Mouse (Mus musculus): ENCODE results near the gene Prdm13. TPM values are rescaled to one million over a fixed set of nuclear protein-coding genes. Genes with fewer than 3 reads are reported as not detected.
A peak's percentile ranks its signal among the peaks of the same experiment; 100 is the strongest.

Prdm13 gene
- not detected in 2 replicates for polyA plus RNA-seq (2012; rRNA removed)

DNA sequence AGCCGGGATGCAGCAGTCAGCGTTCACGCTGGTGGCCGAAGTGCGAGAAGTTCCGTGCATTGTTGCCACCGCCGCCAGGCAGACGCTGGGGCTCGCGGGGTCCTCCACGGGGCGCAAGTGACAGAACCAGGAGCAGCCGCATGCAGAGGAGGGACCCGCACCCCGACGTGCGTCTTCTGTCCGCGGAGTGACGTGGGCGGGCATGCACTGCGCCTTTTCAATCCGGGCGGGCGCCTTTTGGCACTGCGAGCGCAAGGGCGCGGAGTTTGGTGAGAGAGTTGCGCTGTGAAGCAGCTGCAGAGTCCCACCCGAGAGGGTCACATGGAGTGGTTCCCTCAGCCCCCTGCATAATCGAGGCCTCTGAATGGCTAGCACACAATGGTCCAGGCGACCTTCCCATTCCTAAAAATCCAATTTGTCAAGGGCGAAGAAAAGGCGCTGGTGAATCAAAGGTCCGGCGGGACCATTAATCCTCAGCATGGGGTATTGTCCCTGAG is at the start of gene Prdm13:
Gene Prdm13 (minus strand): TSS at position 369 of the 497 bp plus-strand sequence.
- DNase-seq (ENCODE audit: extremely low spot score in 1 of 2, low spot score in 1 of 2): no peak

DNA sequence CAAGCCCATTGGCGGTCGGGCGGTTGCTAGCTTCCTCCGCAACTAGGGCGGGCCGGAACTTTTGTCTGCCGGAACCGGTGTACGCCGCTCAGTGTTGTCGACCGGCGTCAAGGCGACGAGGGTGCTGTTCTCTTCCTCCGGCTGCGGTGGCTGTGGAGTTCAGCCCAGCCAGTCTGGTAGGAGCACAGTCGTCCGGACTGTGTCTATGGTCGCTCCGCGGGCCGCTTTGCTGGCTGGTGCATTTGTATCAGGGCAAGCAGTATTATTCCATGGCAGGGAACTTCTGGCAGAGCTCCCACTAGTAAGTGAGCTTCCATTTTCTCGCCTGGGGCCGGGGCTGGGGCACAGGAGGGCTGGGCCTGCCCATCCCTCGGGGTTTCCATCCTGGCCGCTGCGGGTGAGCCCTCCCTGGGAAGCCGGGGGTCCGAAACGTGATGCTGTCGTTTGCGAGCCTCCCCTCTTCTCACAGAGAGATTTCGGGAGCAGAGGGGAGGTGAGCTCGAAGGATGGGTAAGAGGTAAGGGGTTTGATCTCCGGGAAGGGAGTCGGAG is 41.9 kb upstream of the Prdm13 start, which contains the start of gene Ccnc:
Gene Ccnc (plus strand): TSS at position 87 of the 551 bp plus-strand sequence.
- DNase-seq (ENCODE audit: extremely low spot score in 1 of 2, low spot score in 1 of 2): peak; percentile 84 to 95

DNA sequence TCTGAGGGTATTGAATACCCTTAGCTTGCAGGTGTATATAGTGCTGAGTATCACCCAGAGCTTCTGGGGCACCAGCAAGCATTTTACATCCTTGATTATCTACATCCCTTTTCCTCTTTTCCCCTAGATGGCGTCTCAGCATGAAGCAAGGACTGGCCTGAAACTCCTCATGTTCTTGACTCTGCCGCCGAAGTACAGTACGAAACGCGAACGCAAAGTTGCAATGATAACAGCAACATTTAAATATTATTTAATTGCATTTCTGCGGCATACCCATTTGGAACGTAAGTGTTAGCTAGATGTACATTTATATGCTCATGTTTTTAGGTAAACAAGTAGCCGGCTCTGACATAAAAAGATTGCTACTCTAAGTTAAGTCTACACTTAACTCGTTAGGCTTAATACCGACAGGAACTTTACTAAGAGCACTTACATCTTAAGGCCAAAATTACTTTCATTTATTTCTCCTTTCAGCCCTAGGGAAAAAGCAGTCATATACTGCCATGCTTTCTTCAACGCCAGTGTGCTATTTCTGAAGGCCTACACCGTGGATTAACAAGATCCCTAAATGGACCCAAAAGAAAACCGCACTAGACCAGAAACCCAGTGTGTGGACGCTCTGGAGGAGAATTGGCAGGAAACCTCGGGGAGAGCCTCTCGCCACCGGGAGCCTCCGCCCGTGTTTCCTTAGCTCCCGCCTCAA is 41.3 kb upstream of the Prdm13 start:
- DNase-seq (ENCODE audit: extremely low spot score in 1 of 2, low spot score in 1 of 2): peak; percentile 22 to 67

DNA sequence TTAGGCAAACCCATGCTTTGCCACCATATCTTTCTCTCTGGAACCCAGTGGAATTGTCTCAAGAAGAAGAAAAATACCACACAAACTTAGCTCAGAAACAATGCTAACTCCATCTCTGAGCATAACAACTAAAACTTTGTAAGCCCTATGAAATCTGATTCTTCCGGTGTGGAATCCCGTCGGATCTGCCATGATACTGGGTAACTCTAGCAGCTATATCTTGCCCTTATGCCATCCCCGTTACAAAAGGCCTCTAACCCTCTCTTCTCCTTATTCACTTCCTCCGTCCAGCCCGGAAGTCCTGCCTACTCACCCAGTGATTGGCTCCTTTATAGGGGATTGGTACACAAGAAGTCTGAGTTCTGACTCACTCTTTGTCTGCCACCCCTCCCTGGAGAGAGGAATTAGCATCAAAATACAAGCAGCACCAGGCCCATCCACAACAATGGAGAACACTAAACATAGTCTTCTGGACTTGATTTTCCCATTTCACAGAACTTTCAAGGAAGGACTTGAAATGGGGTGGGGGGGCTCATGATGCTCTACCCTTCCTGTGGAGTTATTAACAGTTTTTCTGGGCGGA is 37.1 kb upstream of the Prdm13 start:
- DNase-seq (ENCODE audit: extremely low spot score in 1 of 2, low spot score in 1 of 2): no peak

DNA sequence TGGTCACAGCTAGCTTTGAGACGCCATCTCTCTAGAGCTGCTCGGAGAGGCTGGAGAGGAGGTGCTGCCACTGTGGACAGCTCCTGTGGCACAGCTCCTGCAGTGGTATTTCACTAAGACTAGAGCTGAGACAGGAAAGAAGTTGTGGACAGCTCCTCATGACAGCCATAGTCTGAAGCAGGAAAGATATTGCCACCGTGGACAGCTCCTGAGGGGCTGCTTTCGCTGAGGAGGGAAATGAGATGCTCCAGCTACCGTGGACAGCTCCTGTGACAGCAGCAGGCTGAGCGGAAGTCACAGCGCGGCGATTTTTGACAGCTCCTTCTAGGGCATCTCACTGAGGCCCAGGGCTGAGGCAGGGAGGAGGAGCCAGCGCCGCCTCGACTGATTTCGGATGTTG is 26.4 kb upstream of the Prdm13 start:
- DNase-seq (ENCODE audit: extremely low spot score in 1 of 2, low spot score in 1 of 2): no peak

DNA sequence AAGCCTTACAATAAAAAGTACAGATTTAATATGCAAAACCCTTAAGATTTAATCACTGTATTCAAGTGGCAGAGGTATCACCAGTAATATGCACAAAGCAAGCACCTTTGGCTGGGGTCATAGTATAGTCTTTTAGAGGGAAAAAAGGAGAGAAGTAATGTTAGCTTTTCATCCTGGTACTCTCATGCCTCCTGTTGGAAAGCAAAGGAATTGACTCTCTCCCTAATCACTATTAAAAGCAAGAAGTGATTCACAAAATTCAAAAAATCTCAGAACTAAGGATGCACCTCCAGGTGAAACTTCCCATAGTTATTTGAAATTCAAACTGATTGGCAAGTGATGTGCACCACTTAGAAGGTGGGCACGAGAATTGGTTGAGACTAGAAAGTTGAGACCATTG is 19.3 kb upstream of the Prdm13 start:
- DNase-seq (ENCODE audit: extremely low spot score in 1 of 2, low spot score in 1 of 2): no peak

DNA sequence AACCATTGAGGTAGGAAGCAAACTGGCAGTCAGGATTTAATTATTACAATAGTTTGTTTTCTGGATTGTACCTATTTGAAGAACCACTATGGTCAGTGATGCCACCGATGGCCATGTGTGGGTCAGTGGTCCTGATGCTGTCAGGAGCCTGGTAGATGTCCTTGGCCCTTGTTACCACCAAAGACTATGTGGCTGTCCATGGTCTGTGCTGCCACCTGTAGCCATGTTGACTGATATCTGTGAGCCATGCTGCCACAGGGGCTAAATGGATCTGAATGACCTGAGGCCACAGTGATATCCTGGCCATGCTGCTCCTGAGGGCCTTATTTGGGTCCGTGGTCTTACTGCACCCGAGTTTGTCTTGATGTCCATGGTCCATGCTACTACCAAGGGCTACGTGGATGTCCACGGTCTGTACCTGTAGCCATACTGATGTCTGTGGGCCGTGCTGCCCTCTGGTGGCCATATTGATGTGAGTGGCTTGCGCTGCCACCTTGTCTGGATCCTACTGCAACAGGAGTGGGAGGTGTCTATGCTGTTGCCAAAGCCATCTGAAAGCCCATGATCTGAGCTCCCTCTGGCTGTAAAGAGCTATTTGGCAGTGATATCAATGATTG is 10.0 kb upstream of the Prdm13 start:
- peak; percentile 15 to 71 for DNase-seq (ENCODE audit: extremely low spot score in 1 of 2, low spot score in 1 of 2)

DNA sequence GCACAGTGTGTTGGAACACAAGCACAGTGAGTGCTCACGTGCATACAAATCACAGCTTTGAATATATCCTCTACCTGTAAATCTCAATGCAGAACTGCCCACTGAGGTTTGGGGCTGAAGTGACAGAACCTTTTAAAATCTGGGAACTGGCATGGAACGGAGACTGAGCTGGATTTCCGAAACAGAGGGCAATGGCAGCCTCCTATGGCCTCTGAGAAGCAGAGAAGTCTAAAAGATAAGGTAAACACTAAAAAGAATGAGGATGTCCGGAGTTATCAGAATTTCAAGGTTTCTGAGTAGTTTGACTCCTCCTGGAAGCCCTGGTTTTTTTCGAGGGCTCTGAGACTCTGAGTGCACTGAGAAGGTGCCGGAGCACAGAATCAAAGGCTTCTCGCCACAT is 4.5 kb upstream of the Prdm13 start:
- DNase-seq (ENCODE audit: extremely low spot score in 1 of 2, low spot score in 1 of 2): no peak

DNA sequence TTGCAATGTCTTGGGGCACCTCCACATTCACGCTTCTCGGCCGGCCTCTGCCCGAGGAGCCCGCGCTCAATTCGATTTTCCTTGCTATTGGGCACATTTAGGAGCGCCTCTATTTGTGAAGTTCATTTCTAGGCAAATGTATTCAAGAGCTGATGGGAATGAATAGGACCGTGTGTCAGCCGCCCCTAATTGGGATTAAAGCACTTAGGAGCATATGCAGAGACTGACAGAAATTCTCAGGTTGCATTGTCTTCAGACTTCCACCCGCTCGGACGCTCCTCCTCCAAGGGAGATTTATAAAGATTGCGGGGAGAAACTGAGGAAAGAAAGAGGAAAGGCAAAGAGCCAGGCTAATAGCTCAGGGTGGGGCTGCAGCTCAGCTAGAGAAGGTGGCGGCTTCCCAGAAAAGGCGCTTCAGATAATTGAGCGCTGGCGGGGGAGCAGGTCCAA is 3.8 kb upstream of the Prdm13 start:
- DNase-seq (ENCODE audit: extremely low spot score in 1 of 2, low spot score in 1 of 2): no peak

DNA sequence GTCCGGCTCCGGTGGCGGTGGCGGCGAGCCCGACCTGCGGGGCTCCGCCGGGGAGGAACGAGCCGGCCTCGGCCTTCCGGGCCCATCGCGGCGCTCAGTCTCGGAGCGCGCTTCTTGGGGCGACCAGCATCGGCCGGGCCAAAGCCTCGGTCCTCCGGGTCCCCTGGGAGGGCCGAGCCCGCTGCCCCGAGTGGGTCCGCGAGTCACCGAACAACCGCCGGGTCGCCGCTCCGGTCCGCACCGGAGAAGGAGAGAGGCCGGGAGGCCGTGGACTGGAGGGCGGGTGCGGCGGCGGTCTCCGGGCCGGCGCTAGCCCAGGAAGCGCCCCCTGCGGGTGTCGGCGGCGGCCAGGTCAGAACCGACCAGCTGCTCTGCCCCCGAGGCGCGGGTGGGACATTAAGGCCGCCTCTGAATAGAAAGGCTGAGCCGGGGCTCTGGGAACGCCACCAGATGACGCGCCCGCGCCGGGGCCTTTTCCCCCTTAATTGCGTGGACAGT is 3.0 kb upstream of the Prdm13 start:
- no peak for DNase-seq (ENCODE audit: extremely low spot score in 1 of 2, low spot score in 1 of 2)

DNA sequence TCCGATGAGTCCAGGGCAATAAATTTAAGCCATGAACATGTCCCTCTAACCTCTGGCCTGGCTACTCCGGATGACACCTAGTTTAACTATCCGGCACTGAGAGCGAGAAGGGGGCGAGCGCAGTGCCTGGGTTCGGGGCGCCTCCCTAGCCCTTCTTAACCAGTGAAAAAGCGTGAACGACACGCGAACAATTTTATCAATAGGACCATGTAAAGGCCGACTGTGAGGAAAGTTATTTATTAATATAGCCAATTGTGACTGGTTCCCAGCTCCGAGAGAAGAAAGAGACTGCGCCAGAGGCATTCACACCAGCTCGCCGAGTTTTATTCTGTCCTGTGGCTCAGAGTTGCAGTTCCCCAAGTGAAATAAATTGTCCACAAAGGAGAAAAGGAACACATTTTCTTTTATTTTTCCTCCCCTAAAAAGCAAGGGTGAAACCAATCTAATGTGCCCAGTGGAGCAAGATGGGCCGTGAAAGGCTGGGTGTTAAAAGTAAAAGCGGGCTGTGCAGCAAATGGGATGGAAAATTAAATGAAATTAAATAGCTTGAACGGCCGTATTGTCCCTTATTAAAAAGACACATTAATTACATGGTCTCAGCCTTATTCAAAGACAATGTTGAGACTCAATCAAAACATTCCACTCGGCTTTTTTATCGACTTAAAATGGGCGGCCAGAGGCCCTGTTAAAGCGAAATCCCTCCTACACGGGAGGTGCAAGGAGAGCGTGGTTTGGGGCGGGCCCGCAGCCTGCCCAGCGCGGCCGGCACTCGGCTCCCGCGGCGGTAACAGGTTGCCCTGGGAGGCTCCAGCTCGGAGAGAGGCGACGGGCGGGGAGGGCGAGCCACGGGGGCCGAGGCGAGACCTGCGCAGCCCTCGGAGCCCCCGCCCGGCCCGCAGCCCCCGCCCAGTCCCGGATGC is 2.3 kb upstream of the Prdm13 start:
- no peak for DNase-seq (ENCODE audit: extremely low spot score in 1 of 2, low spot score in 1 of 2)

DNA sequence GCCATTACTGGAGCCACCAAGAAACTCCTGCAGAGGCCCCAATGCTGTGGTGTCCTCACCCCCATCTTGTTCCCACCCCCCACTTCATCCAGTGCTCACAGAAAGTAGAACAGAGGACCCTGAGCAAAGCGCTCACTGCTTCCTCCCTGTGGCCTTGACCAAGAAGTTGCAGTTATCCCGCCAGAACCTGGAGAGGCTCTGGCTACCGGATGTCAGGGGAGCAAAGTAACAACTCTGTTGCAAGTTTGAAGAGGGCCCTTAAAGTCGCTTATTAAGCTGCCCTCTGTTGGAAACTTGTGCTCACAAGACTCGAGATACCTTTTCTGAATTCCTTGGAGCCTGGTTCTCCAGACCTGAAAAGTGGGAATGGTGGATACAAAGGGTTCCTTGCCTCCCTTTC is 1.2 kb upstream of the Prdm13 start:
- DNase-seq (ENCODE audit: extremely low spot score in 1 of 2, low spot score in 1 of 2): no peak

DNA sequence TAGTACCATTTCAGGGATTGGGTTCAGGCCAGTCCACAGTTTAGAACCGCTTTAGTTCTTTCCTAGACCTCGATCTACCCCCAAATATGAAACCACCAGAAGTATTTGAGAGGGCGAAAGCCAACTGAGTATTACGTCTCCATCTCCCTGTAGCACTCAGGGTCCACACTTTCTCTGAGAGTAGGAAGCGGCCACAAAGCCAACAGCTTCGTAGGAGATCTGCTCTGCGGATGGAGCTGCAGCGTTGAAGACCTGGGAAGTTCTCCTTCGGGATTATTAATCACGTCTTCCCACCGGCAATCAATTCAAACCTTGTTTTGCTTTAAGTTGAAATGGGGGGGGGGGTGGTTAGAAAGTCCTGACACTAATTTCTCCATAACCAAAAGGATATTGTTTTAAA is 653 bp upstream of the Prdm13 start:
- DNase-seq (ENCODE audit: extremely low spot score in 1 of 2, low spot score in 1 of 2): no peak

DNA sequence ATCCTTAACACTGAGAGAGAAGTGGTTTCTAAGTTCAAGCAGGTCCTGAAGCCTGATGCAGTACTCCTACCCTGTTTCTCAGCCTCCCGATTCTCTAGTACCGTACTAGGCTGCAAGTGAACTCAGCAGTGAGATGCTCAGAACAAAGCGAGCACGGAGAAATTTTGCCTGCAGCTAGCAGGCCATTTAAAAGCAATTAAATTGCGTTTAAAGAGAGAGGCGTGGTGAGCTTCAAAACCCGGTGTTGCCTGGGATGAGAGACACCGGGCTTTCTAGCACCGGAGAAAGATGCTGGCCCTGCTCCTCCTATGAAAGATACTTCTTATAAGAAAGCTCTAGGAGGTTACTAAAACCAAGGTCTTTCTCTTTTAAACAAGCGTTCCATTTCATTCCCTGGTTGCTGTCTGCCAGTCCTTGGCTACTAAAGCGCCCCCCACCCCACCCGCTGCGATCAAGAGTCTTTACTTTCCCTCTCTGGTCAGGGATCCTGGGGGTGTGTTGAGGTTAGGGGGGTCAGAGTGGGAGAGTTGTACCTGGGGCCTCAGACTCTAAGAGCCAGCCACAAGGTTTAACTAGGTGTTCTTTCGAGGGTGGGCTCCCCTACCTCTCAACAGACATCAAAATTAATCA is 1.3 kb downstream of the Prdm13 start:
- DNase-seq (ENCODE audit: extremely low spot score in 1 of 2, low spot score in 1 of 2): no peak

DNA sequence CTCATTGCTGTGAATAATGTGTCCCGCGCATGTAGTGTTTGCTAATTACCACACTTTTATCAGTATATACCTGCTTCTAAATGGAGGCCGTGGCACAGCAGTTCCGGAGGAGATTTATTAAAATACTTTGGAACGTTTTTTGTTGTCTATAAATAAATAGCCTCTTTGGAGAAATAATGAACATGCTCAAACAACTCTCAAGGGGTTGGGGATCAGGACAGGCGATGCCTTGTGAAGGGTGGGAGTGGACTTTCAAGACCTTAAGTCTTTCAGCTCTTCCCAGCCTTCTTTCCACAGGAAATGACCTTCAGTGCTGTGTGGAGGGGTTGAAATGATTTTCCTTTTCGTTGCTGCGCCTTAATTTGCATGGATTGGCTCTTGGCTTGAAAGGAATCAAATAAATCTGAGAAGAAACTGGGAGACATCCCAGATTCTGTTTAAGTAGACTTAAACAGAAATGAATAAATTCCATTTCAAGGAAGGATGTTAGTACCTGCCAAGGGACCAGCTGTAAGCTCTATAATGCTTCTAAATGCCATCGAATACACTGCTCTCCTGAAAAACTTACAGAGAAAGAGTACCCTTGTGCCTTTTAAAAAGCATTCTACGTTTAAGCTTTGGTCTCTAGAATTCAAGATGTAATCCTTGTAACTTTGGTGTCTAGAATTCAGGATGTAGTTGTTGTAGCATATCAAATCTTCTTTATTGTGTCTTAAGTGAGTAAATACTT is 3.2 kb downstream of the Prdm13 start:
- no peak for DNase-seq (ENCODE audit: extremely low spot score in 1 of 2, low spot score in 1 of 2)

DNA sequence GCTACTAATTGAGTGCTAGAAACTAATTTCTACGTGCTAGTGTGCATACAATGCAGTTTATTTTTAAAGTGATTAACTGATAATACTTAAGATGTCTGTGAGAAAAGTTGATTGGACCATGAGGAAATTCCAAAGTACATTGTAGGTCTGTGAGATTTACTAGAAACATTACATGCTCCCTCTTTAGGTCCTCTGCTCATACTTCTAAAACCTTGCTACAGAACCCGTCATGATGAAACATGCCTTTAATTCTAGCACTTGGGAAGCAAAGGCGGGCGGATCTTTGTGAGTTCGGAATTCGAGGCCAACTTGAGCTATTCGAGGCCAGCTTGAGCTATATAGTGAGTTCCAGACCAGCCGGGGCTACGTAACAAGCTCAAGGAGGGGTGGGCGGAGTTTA is 4.8 kb downstream of the Prdm13 start:
- DNase-seq (ENCODE audit: extremely low spot score in 1 of 2, low spot score in 1 of 2): no peak

DNA sequence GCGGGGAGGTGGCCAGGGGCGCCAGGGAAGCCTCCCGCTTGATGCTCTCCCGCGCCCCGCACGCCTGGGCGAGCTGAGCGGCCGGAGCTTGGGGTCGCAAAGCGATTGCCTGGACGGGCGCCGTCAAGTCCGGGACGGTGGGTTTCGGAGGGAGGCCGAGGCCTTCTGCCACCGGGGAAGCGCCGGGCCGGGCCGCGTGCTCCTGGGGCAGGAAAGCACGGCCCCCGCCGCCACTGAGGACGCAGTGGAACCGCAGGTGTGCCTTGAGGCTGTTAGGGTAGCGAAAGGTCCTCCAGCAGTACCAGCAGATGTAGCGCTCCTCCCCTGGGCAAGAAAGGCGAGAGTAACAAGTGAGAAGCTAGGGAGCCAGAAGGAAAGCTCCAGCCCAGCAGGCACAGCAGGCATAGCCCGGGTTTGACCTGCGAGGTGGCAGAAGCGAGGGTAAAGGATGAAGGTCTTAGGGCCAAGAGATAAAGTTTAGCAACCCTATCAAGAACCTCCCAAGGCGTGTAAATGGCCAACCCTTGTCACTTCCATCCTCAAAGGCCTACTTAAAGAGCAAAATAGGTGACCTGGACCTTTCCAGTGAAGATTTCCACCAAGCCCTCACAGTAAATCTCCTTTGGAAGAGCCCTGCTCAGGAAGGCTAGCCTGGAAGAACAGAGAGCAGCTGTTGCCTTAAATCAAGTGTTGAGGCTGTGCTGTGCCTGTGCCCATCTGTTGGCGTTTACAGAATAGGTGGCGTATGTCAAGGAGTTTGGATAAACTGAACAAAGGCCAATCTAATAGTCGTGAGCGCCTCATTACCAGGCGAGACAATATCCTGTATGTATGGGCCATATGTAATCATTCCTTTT is 5.9 kb downstream of the Prdm13 start:
- no peak for DNase-seq (ENCODE audit: extremely low spot score in 1 of 2, low spot score in 1 of 2)

DNA sequence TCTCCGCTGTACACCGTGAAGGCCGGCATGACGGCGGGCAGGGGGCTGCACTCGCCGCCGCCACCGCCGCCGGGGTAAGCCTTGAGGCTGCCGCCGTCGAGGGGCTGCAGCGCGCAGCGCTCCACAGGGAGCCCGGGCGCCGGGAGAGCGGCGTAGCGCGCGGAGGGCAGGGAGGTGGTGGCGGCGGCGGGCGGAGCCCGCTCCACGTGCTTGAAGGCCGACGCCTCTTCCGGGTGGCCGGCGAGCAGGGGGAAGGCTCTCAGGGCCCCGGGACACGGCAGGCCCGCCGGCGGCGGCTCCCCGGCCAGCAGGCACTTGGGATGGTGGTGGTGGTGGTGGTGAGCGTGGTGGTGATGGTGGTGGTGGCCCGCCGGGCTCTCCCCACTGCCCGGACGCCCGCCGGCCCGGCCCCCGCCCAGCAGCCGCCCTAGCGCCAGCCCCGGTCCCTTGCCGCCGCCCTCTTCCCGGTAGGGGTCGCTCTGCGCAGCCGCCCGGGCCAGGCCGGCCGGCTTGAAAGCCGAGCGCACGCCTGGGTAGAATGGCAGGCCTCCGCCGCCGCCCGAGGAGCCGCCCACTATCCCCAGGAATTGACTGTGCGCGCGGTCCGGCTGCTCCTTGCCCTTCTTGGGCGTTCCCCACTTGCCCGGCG is 6.7 kb downstream of the Prdm13 start:
- DNase-seq (ENCODE audit: extremely low spot score in 1 of 2, low spot score in 1 of 2): no peak
